Mouse (Mus musculus) neural tube, embryonic 15.5 days (tissue): ENCODE data around the gene Tgm2. TPM values are rescaled to one million over a fixed set of nuclear protein-coding genes. Genes with fewer than 3 reads are reported as not detected.
A peak's percentile ranks its signal among the peaks of the same experiment; 100 is the strongest.

Experiments used
- ATAC-seq: fragments of 200-750 bp; cut with Nextera tagmentation; 2 replicates; pipeline ENCODE4 v1.8.0; 2017; ENCODE audit warnings: mild to moderate bottlenecking, moderate TSS enrichment, moderate library complexity; ENCODE audit not compliant: low FRiP score
- H3K27ac ChIP-seq: fragments of 300-500 bp; sonication (generic); replicated peaks from 2 replicates; pipeline ENCODE4 v1.5.1; 2015; ENCODE audit warnings: mild to moderate bottlenecking, inconsistent platforms
- H3K27me3 ChIP-seq: fragments of 300-500 bp; sonication (generic); replicated peaks from 2 replicates; pipeline ENCODE4 v1.6.1; 2015; ENCODE audit warnings: inconsistent platforms
- H3K36me3 ChIP-seq: fragments of 300-500 bp; sonication (generic); 2 replicates; pipeline ENCODE4 v1.6.1; 2015; ENCODE audit warnings: inconsistent platforms
- H3K4me1 ChIP-seq: fragments of 300-500 bp; sonication (generic); 2 replicates; pipeline ENCODE4 v1.6.1; 2015; ENCODE audit warnings: inconsistent platforms
- H3K4me2 ChIP-seq: fragments of 300-500 bp; sonication (generic); 2 replicates; pipeline ENCODE4 v1.6.1; 2015; ENCODE audit warnings: inconsistent platforms, mild to moderate bottlenecking, moderate library complexity
- H3K4me3 ChIP-seq: fragments of 300-500 bp; sonication (generic); replicated peaks from 2 replicates; pipeline ENCODE4 v1.5.1; 2015; ENCODE audit warnings: mild to moderate bottlenecking, inconsistent platforms
- H3K9ac ChIP-seq: fragments of 300-500 bp; sonication (generic); replicated peaks from 2 replicates; pipeline ENCODE4 v1.6.1; 2015; ENCODE audit warnings: mild to moderate bottlenecking, inconsistent platforms
- H3K9me3 ChIP-seq: fragments of 300-500 bp; sonication (generic); replicated peaks from 2 replicates; pipeline ENCODE4 v1.6.1; 2016; ENCODE audit warnings: inconsistent platforms
- WGBS: fragments of 180-500 bp; shearing (Covaris S2); methylation state at CpG from one replicate; pipeline ENCODE4 v1.1.7; 2015; ENCODE audit warnings: mixed read lengths; 5-methylcytosine and 5-hydroxymethylcytosine counted together
- polyA plus RNA-seq: library from polyadenylated mRNA; unstranded; fragments of >200 nt; fragmentation: Nextera tagmentation; extraction: Ambion mirVana; gene quantifications from 2 replicates; pipeline ENCODE4 v1.2.1, GENCODE M21; 2015

The Tgm2 gene
- polyA plus RNA-seq, 1 experiment from 2014 or later: 7.8 TPM

- Histone ChIP-seq H3K9ac (no peak overlapping the region), H3K4me2 (no peak overlapping the region), H3K36me3 (no peaks in the 10 kb centered on the region), H3K27me3 (no peaks in the 10 kb centered on the region), H3K4me1 (peaks cover 12% of the 10 kb centered on the region), H3K27ac (peak overlapping the region; percentile 56), H3K4me3 (no peak overlapping the region), H3K9me3 (no peaks in the 10 kb centered on the region)
- 28% methylated on average over 6 of the region's 6 CpGs for WGBS
- peak; percentile 61; the same call in 1 of the 2 replicates for ATAC-seq
These were observed 39.2 kb downstream of the Tgm2 start for GRCm38 (mm10) chr2:158106947-158107587.

- no peaks in the 10 kb centered on the region for H3K27me3 ChIP-seq
- WGBS: 88% methylated on average over 6 of the region's 6 CpGs
- H3K27ac ChIP-seq: no peak overlapping the region
- H3K4me3 ChIP-seq: no peak overlapping the region
- no peak overlapping the region for H3K9ac ChIP-seq
- ATAC-seq: no peak
- H3K36me3 ChIP-seq: no peaks in the 10 kb centered on the region
- peaks cover 12% of the 10 kb centered on the region for H3K4me1 ChIP-seq
- H3K9me3 ChIP-seq: no peaks in the 10 kb centered on the region
- no peak overlapping the region for H3K4me2 ChIP-seq
These were observed 40.6 kb downstream of the Tgm2 start for GRCm38 (mm10) chr2:158105605-158106004.

GRCm38 (mm10) chr2:158104966-158105365 is 41.3 kb downstream of the Tgm2 start:
- WGBS: 65% methylated on average over 6 of the region's 6 CpGs
- no peak overlapping the region for H3K4me2 ChIP-seq
- no peak overlapping the region for H3K27ac ChIP-seq

GRCm38 (mm10) chr2:158101768-158102167 is 44.5 kb downstream of the Tgm2 start:
- Histone ChIP-seq H3K36me3 (no peaks in the 10 kb centered on the region), H3K4me3 (no peak overlapping the region), H3K9me3 (no peaks in the 10 kb centered on the region), H3K9ac (no peak overlapping the region), H3K27me3 (no peaks in the 10 kb centered on the region), H3K27ac (no peak overlapping the region), H3K4me1 (peaks cover 2% of the 10 kb centered on the region), H3K4me2 (no peak overlapping the region)
- ATAC-seq: no peak
- 71% methylated on average over 5 of the region's 5 CpGs for WGBS

More at GRCm38 (mm10) chr2:158104966-158105365, 41.3 kb downstream of the Tgm2 start:
- Histone ChIP-seq H3K4me1 (peaks cover 12% of the 10 kb centered on the region), H3K27me3 (no peaks in the 10 kb centered on the region), H3K9me3 (no peaks in the 10 kb centered on the region), H3K36me3 (no peaks in the 10 kb centered on the region), H3K9ac (no peak overlapping the region), H3K4me3 (no peak overlapping the region)
- ATAC-seq: no peak

GRCm38 (mm10) chr2:158099537-158099936 is 46.7 kb downstream of the Tgm2 start:
- Histone ChIP-seq H3K4me3 (no peak overlapping the region), H3K36me3 (no peaks in the 10 kb centered on the region), H3K9me3 (no peaks in the 10 kb centered on the region), H3K4me1 (no peaks in the 10 kb centered on the region), H3K9ac (no peak overlapping the region), H3K4me2 (no peak overlapping the region), H3K27ac (no peak overlapping the region), H3K27me3 (no peaks in the 10 kb centered on the region)
- ATAC-seq: no peak
- WGBS: 87% methylated on average over 3 of the region's 3 CpGs

GRCm38 (mm10) chr2:158098730-158099129 is 47.5 kb downstream of the Tgm2 start:
- Histone ChIP-seq H3K4me1 (peaks cover 6% of the 10 kb centered on the region; the same call in 1 of the 2 replicates), H3K27me3 (no peaks in the 10 kb centered on the region), H3K4me3 (no peak overlapping the region), H3K36me3 (no peaks in the 10 kb centered on the region), H3K9me3 (no peaks in the 10 kb centered on the region), H3K4me2 (no peak overlapping the region), H3K9ac (no peak overlapping the region), H3K27ac (no peak overlapping the region)
- no peak for ATAC-seq
- WGBS: 86% methylated on average over 5 of the region's 5 CpGs

- no peak for ATAC-seq
- Histone ChIP-seq H3K27me3 (no peaks in the 10 kb centered on the region), H3K9ac (no peak overlapping the region), H3K27ac (no peak overlapping the region), H3K9me3 (no peaks in the 10 kb centered on the region), H3K4me1 (peaks cover 10% of the 10 kb centered on the region; the same call in 1 of the 2 replicates), H3K36me3 (no peaks in the 10 kb centered on the region), H3K4me2 (no peak overlapping the region), H3K4me3 (no peak overlapping the region)
- WGBS: 80% methylated on average over 5 of the region's 5 CpGs
These were observed 49.2 kb downstream of the Tgm2 start for GRCm38 (mm10) chr2:158097071-158097470.

GRCm38 (mm10) chr2:158094846-158095245 is 51.4 kb downstream of the Tgm2 start:
- Histone ChIP-seq H3K4me3 (no peak overlapping the region), H3K4me2 (no peak overlapping the region), H3K9ac (no peak overlapping the region), H3K27ac (no peak overlapping the region), H3K36me3 (no peaks in the 10 kb centered on the region), H3K4me1 (peaks cover 12% of the 10 kb centered on the region; the same call in 1 of the 2 replicates), H3K27me3 (no peaks in the 10 kb centered on the region), H3K9me3 (no peaks in the 10 kb centered on the region)
- no peak for ATAC-seq
- 91% methylated on average over 5 of the region's 5 CpGs for WGBS

GRCm38 (mm10) chr2:158094300-158094699 is 51.9 kb downstream of the Tgm2 start:
- WGBS: 86% methylated on average over 7 of the region's 7 CpGs
- no peak overlapping the region for H3K4me2 ChIP-seq
- H3K27me3 ChIP-seq: no peaks in the 10 kb centered on the region
- no peak overlapping the region for H3K4me3 ChIP-seq
- ATAC-seq: no peak
- H3K4me1 ChIP-seq: peaks cover 12% of the 10 kb centered on the region; the same call in 1 of the 2 replicates
- no peaks in the 10 kb centered on the region for H3K9me3 ChIP-seq
- no peak overlapping the region for H3K9ac ChIP-seq
- H3K27ac ChIP-seq: no peak overlapping the region
- H3K36me3 ChIP-seq: no peaks in the 10 kb centered on the region

GRCm38 (mm10) chr2:158093345-158093744 is 52.9 kb downstream of the Tgm2 start:
- H3K4me2 ChIP-seq: no peak overlapping the region
- no peak for ATAC-seq
- no peaks in the 10 kb centered on the region for H3K36me3 ChIP-seq
- no peaks in the 10 kb centered on the region for H3K27me3 ChIP-seq
- H3K4me1 ChIP-seq: peaks cover 12% of the 10 kb centered on the region; the same call in 1 of the 2 replicates
- H3K9ac ChIP-seq: no peak overlapping the region
- no peaks in the 10 kb centered on the region for H3K9me3 ChIP-seq
- WGBS: 31% methylated on average over 5 of the region's 5 CpGs
- H3K4me3 ChIP-seq: no peak overlapping the region
- no peak overlapping the region for H3K27ac ChIP-seq

GRCm38 (mm10) chr2:158090096-158090495 is 56.1 kb downstream of the Tgm2 start:
- H3K4me2 ChIP-seq: no peak overlapping the region
- WGBS: 86% methylated on average over 4 of the region's 4 CpGs
- H3K4me1 ChIP-seq: peaks cover 12% of the 10 kb centered on the region; the same call in 1 of the 2 replicates
- H3K27ac ChIP-seq: no peak overlapping the region
- H3K36me3 ChIP-seq: no peaks in the 10 kb centered on the region
- no peak overlapping the region for H3K9ac ChIP-seq
- H3K27me3 ChIP-seq: no peaks in the 10 kb centered on the region
- no peak for ATAC-seq
- H3K4me3 ChIP-seq: no peak overlapping the region
- H3K9me3 ChIP-seq: no peaks in the 10 kb centered on the region

GRCm38 (mm10) chr2:158084486-158084885 is 61.8 kb downstream of the Tgm2 start:
- 57% methylated on average over 8 of the region's 8 CpGs for WGBS
- H3K9ac ChIP-seq: no peak overlapping the region
- 0 out of 2 replicates have a peak, but pooled peaks cover 4% of the 10 kb centered on the region for H3K4me1 ChIP-seq
- ATAC-seq: no peak
- no peak overlapping the region for H3K4me2 ChIP-seq
- no peaks in the 10 kb centered on the region for H3K36me3 ChIP-seq
- H3K4me3 ChIP-seq: no peak overlapping the region
- H3K9me3 ChIP-seq: no peaks in the 10 kb centered on the region
- no peaks in the 10 kb centered on the region for H3K27me3 ChIP-seq
- no peak overlapping the region for H3K27ac ChIP-seq
